Mouse (Mus musculus) CD4-positive helper T cell, adult 2 months (primary cell): Measurements from ENCODE around the gene Celf2.

Source experiments
- DNase-seq: peaks from one replicate; pipeline ENCODE4 v3.0.0-alpha.2; 2012; ENCODE audit warnings: low read depth, missing footprints, low spot score

The Celf2 gene

GRCm38 (mm10) chr2:6923738-6924474 lies 585.5 kb downstream of the Celf2 start:
- no peak for DNase-seq

GRCm38 (mm10) chr2:6915386-6915785 lies 594.0 kb downstream of the Celf2 start:
- DNase-seq = no peak

GRCm38 (mm10) chr2:6913315-6913714 lies 596.0 kb downstream of the Celf2 start:
- DNase-seq = no peak

- no peak for DNase-seq
These were observed 597.4 kb downstream of the Celf2 start for GRCm38 (mm10) chr2:6911932-6912331.

GRCm38 (mm10) chr2:6909921-6910320 lies 599.4 kb downstream of the Celf2 start:
- DNase-seq = no peak

GRCm38 (mm10) chr2:6904411-6904810 lies 605.0 kb downstream of the Celf2 start:
- DNase-seq = no peak

GRCm38 (mm10) chr2:6903251-6903763 lies 606.1 kb downstream of the Celf2 start:
- no peak for DNase-seq

GRCm38 (mm10) chr2:6896896-6897295 lies 612.5 kb downstream of the Celf2 start:
- DNase-seq = no peak

- DNase-seq = no peak
These were observed 615.8 kb downstream of the Celf2 start for GRCm38 (mm10) chr2:6893597-6893996.

- no peak for DNase-seq
These were observed 616.3 kb downstream of the Celf2 start for GRCm38 (mm10) chr2:6893095-6893494.

- no peak for DNase-seq
These were observed 624.3 kb downstream of the Celf2 start for GRCm38 (mm10) chr2:6884796-6885711.

GRCm38 (mm10) chr2:6883996-6884795 lies 625.2 kb downstream of the Celf2 start:
- DNase-seq = no peak

- DNase-seq = no peak
These were observed 627.0 kb downstream of the Celf2 start for GRCm38 (mm10) chr2:6882236-6882885.

GRCm38 (mm10) chr2:6880941-6881575 lies 628.3 kb downstream of the Celf2 start:
- no peak for DNase-seq

- DNase-seq = no peak
These were observed 632.3 kb downstream of the Celf2 start for GRCm38 (mm10) chr2:6877094-6877493.

GRCm38 (mm10) chr2:6876547-6876946 lies 632.8 kb downstream of the Celf2 start:
- no peak for DNase-seq

- DNase-seq = no peak
These were observed 634.2 kb downstream of the Celf2 start for GRCm38 (mm10) chr2:6875071-6875611.

GRCm38 (mm10) chr2:6874266-6874955 lies 635.0 kb downstream of the Celf2 start:
- DNase-seq = no peak

- no peak for DNase-seq
These were observed 635.7 kb downstream of the Celf2 start for GRCm38 (mm10) chr2:6873711-6874110.

GRCm38 (mm10) chr2:6872894-6873255 lies 636.5 kb downstream of the Celf2 start:
- no peak for DNase-seq
